Mouse (Mus musculus) left cerebral cortex, postnatal 36 days (tissue): ENCODE data around the gene Rnaseh1. TPM values are rescaled to one million over a fixed set of nuclear protein-coding genes. Genes with fewer than 3 reads are reported as not detected.

Source experiments
- DNase-seq, 2 experiments: peaks; one replicate each; pipeline ENCODE4 v3.0.0; 2021 to 2022; ENCODE audit warnings: low spot score in 2 of 2, mixed read lengths in 1 of 2
- intact Hi-C: fragments of 180-260 bp; cut with DNase I; formaldehyde crosslinking; loops from one replicate; pipeline ENCODE4 v1.15.1; 2025
- microRNA-seq: library from miRNA; unstranded; fragments of <30 nt; microRNA quantifications from one replicate; pipeline ENCODE4 v1.2.0, GENCODE M21; 2022
- total RNA-seq, 2 experiments: library from RNA; stranded (reverse); gene quantifications; 2 replicates each; pipeline ENCODE4 v1.2.3; 2021

Rnaseh1 gene
- total RNA-seq, 2 experiments from 2014 or later = 13.4 to 15.2 TPM

DNA sequence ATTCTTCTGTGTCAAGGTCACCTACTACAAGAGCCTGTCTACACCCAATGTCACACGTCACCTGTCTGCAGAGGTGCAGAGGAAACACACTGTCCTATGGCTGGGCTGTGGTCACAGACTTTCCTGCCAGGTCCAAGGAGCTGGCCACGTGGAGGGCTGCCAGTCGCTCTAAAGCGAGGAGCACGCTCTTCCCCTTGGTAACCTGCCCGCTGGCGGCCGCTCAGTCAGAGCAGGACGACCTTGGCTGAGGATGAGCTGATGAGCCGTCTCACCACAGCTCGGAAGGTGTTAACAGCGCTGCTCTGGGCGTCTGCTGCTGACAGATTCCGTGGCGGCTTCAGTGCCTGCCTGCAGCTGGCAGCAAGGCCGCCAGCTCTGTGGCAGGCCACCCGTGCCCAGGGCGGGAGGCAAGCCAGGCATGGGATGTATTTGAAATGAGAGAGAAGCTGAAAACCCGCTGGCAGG, 51.2 kb downstream of the Rnaseh1 start:
- intact Hi-C loops = loop anchor here (5.0 to 10.0 kb wide), 2 partner anchors 52 to 434 kb away; partner anchors contain the start of genes Eipr1 and Trappc12
- DNase-seq = peak; percentile 61 to 71

GRCm38 (mm10) chr12:28701302-28701701, 51.9 kb downstream of the Rnaseh1 start:
- intact Hi-C loops = loop anchor here (5.0 to 10.0 kb wide), 2 partner anchors 51 to 433 kb away; partner anchors contain the start of genes Eipr1 and Trappc12
- DNase-seq = peak; percentile 42 to 52

DNA sequence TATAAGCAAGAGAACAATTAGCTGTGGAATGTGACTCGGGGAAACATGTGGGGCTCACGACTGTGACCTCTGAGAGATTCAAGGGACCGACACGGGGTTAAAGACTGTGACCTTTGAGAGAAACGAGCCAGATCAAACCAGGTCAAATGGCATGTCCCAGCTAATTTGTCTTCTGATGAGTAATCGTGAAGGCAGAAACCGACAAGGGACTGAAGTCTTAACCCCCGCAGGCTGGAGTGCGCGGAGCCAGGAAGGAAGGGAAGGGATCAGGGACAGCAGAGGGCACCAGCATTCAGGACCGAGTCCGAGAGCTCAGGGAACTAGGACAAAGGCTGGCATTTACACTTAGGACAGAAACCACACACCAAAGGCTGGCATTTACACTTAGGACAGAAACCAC, 55.0 kb downstream of the Rnaseh1 start:
- no peak for DNase-seq
- intact Hi-C loops = loop anchor here (5.0 to 10.0 kb wide), 2 partner anchors 48 to 430 kb away; partner anchors contain the start of genes Eipr1 and Trappc12

GRCm38 (mm10) chr12:28705204-28705603, 55.8 kb downstream of the Rnaseh1 start:
- DNase-seq = no peak
- intact Hi-C loops = loop anchor here (10.0 kb wide), 1 partner anchor 430 kb away; no protein-coding TSS in a partner anchor

DNA sequence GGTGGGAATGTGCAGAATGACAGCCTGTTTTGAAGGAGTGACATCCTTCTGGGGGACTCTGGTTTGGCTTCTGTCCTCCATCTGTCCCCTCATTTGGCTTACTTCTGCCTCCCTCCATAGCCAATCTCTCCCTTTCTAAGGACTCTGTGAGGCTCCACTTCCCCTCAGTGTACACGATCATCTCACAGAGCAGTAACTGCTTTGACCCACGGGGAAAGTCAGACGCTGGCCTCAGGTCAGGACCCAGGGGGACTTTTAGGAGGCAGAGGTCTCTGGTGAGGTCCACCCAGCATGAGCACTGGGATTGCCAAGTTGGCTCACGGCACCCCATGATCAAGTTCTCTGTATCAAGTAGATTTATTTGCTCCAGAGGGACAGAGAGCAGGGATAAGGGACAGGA, 58.8 kb downstream of the Rnaseh1 start:
- intact Hi-C loops = loop anchor here (10.0 kb wide), 1 partner anchor 427 kb away; no protein-coding TSS in a partner anchor
- DNase-seq = no peak

Small RNAs within 50 kb of the gene (microRNA-seq; reads per million reads assigned to microRNA genes)
- gene Mir6937 = 1.3 reads per million

Other genes starting within 250 kb of the Rnaseh1 start
- 1 to 10 TPM in 1 of 2 experiments, under 1 TPM in 1; 0.79 to 1.1 TPM for gene Dcdc2c, start 97.2 kb upstream of the Rnaseh1 start, total RNA-seq
- 1 to 10 TPM; 1.2 to 1.3 TPM for gene Allc, start 67.1 kb upstream of the Rnaseh1 start, total RNA-seq
- gene Colec11, start 26.2 kb upstream of the Rnaseh1 start, total RNA-seq = under 1 TPM; 0.57 to 0.59 TPM
- 100 to 1,000 TPM; 261 to 290 TPM for gene Rps7, start 13.6 kb upstream of the Rnaseh1 start, total RNA-seq
- 10 to 100 TPM; 32.0 to 36.8 TPM for gene Adi1, start 25.6 kb downstream of the Rnaseh1 start, total RNA-seq
- gene Trappc12, start 100.9 kb downstream of the Rnaseh1 start, total RNA-seq = 10 to 100 TPM; 61.3 to 62.7 TPM
- gene Eipr1, start 102.2 kb downstream of the Rnaseh1 start, total RNA-seq = 10 to 100 TPM; 63.9 to 65.5 TPM